In the genomic region with DNA sequence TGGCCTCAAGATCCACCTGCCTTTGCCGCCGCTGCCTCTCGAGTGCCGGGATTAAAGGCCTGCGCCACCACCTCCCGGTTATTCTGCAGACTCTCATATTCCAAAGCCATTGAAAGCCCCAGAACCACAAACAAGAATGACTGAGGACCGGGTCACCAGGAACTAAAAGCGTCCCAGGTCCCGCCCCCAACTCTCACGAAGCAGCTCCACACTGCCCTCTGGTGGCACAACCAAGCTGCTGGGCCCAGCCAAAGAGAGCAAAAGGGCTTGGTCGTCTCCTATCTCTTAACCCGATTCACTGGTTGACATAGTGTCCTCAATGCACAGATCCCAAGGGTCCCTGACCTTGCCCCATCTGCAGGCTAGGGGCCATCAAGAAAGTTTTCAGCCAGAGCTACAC, we compare ENCODE assay signal across 9 mouse cellular contexts. TPM values are rescaled to one million over a fixed set of nuclear protein-coding genes. Genes with fewer than 3 reads are reported as not detected.
DNase-seq lines count a peak whose midpoint lies in the region; ATAC-seq and TF ChIP-seq lines count a peak whose summit lies in the region.
"Had no signal": no experiment of that assay in that cellular context is flagged by ENCODE, and none has a peak within 500 bp of the region (broad histone marks: within the 10 kb centered on the region; RNA-seq: fewer than 3 reads in every experiment).

No protein-coding gene starts in this region.

- peak overlapping the region; percentile 33 to 53 for H3K4me3 ChIP-seq in ES-E14 (ENCODE audit: insufficient read depth in 1 of 2, low read depth in 1 of 2, low read length in 2 of 2, poor library complexity in 1 of 2, severe bottlenecking in 1 of 2)
- peak overlapping the region; percentile 32 for H3K4me3 ChIP-seq in forebrain, embryonic 16.5 days (replicated peaks; ENCODE audit: low read length)
- peak overlapping the region; percentile 54 for H3K4me3 ChIP-seq in layer of hippocampus, adult 2 months
- H3K4me3 ChIP-seq in lung, embryonic 14.5 days (ENCODE audit: low read depth, low read length): peak overlapping the region; percentile 23
- peak overlapping the region; percentile 29 for H3K4me3 ChIP-seq in neural tube, embryonic 15.5 days (replicated peaks)

- WGBS in forebrain, embryonic 16.5 days: 2% methylated on average over 12 of the region's 12 CpGs
- WGBS in lung, embryonic 14.5 days: under 1% methylated on average over 12 of the region's 12 CpGs
- WGBS in neural tube, embryonic 15.5 days: under 1% methylated on average over 12 of the region's 12 CpGs

- H3K9me3 ChIP-seq in ES-E14 (ENCODE audit: control insufficient read depth, insufficient read depth, low read depth, low read length): no peaks in the 10 kb centered on the region
- H3K9me3 ChIP-seq in forebrain, embryonic 16.5 days (ENCODE audit: control insufficient read depth, low read length): no peaks in the 10 kb centered on the region
- no peaks in the 10 kb centered on the region for H3K9me3 ChIP-seq in lung, embryonic 14.5 days (ENCODE audit: low read depth, low read length)
- no peaks in the 10 kb centered on the region for H3K9me3 ChIP-seq in neural tube, embryonic 15.5 days (replicated peaks)

- in situ Hi-C loops in ES-E14 (cut with MboI; ENCODE audit: low sequenced_read_pairs in 2 of 2, unreplicated experiment in 2 of 2): no loop called here

- peak overlapping the region; percentile 59 for H3K4me2 ChIP-seq in forebrain, embryonic 16.5 days (ENCODE audit: low read length)
- peak overlapping the region; percentile 62 for H3K4me2 ChIP-seq in lung, embryonic 14.5 days
- H3K4me2 ChIP-seq in neural tube, embryonic 15.5 days: peak overlapping the region; percentile 60

- no peak for ATAC-seq in forebrain, embryonic 16.5 days
- peak; percentile 78 to 83 for ATAC-seq in hematopoietic stem cell, adult 5-6 weeks (replicated peaks in 1 of 2; ENCODE audit: insufficient read depth in 1 of 2, low FRiP score in 2 of 2, low TSS enrichment in 1 of 2, low read depth in 1 of 2, poor library complexity in 2 of 2, severe bottlenecking in 2 of 2)
- ATAC-seq in lung, embryonic 14.5 days (ENCODE audit: insufficient read depth): peak; percentile 31; the same call in 1 of the 2 replicates
- ATAC-seq in neural tube, embryonic 15.5 days (ENCODE audit: low FRiP score): no peak

- H3K9ac ChIP-seq in ES-E14 (ENCODE audit: insufficient read depth, low read depth, low read length, poor library complexity, severe bottlenecking): no peak overlapping the region
- H3K9ac ChIP-seq in forebrain, embryonic 16.5 days (replicated peaks; ENCODE audit: low read depth, low read length): peak overlapping the region; percentile 5; the same call in 1 of the 2 replicates
- no peak overlapping the region for H3K9ac ChIP-seq in lung, embryonic 14.5 days
- peak overlapping the region; percentile 26; the same call in 1 of the 2 replicates for H3K9ac ChIP-seq in neural tube, embryonic 15.5 days (replicated peaks)

- peak; percentile 98 for TF ChIP-seq CTCF in layer of hippocampus, adult 2 months (conservative IDR thresholded peaks at IDR 0.05)
- TF ChIP-seq CTCF in lung, embryonic 14.5 days (IDR thresholded peaks at IDR 0.05; ENCODE audit: low read depth): peak; percentile 94

- peaks cover 3 to 21% of the 10 kb centered on the region in 2 experiments; a peak in 1 of 4 replicates for H3K4me1 ChIP-seq in ES-E14 (ENCODE audit: control insufficient read depth in 2 of 2, insufficient read depth in 2 of 2, low read length in 2 of 2, poor library complexity in 1 of 2)
- peaks cover 27% of the 10 kb centered on the region for H3K4me1 ChIP-seq in forebrain, embryonic 16.5 days (replicated peaks; ENCODE audit: control insufficient read depth, insufficient read depth, low read length)
- H3K4me1 ChIP-seq in lung, embryonic 14.5 days (ENCODE audit: insufficient read depth): peaks cover 10% of the 10 kb centered on the region
- peaks cover 41% of the 10 kb centered on the region for H3K4me1 ChIP-seq in neural tube, embryonic 15.5 days

- H3K36me3 ChIP-seq in ES-E14 (ENCODE audit: control insufficient read depth, insufficient read depth, low read length, poor library complexity, severe bottlenecking): no peaks in the 10 kb centered on the region
- no peaks in the 10 kb centered on the region for H3K36me3 ChIP-seq in forebrain, embryonic 16.5 days (ENCODE audit: control insufficient read depth, insufficient read depth)
- H3K36me3 ChIP-seq in lung, embryonic 14.5 days (ENCODE audit: insufficient read depth): no peaks in the 10 kb centered on the region
- no peaks in the 10 kb centered on the region for H3K36me3 ChIP-seq in neural tube, embryonic 15.5 days

- H3K27ac ChIP-seq in ES-E14 (ENCODE audit: insufficient read depth, low read depth, low read length, poor library complexity, severe bottlenecking): no peak overlapping the region
- no peak overlapping the region for H3K27ac ChIP-seq in forebrain, embryonic 16.5 days (ENCODE audit: low read length)
- no peak overlapping the region for H3K27ac ChIP-seq in layer of hippocampus, adult 2 months
- H3K27ac ChIP-seq in lung, embryonic 14.5 days (ENCODE audit: low read depth): no peak overlapping the region
- H3K27ac ChIP-seq in neural tube, embryonic 15.5 days (replicated peaks): no peak overlapping the region

- peak; percentile 89 for DNase-seq in ES-E14 (ENCODE audit: low read depth, low spot score)
- peak; percentile 87 to 91 for DNase-seq in cerebellum, adult 18-20 months
- DNase-seq in layer of hippocampus, adult 2 months (ENCODE audit: low spot score in 2 of 2): peak; percentile 73 to 89
- peak; percentile 94 for DNase-seq in lung, embryonic 14.5 days
- DNase-seq in testis, postnatal 10 days (ENCODE audit: low spot score): peak; percentile 96

- H3K27me3 ChIP-seq in forebrain, embryonic 16.5 days (replicated peaks; ENCODE audit: control insufficient read depth, insufficient read depth, low read length): peaks cover 32% of the 10 kb centered on the region
- peaks cover 49% of the 10 kb centered on the region for H3K27me3 ChIP-seq in lung, embryonic 14.5 days (ENCODE audit: insufficient read depth, low read length)
- H3K27me3 ChIP-seq in neural tube, embryonic 15.5 days (replicated peaks): peaks cover 47% of the 10 kb centered on the region

TF ChIP-seq in ES-E14, 5 proteins besides CTCF, POLR2A, EP300 and RAD21:
- TF ChIP-seq ZC3H11A (IDR thresholded peaks at IDR 0.05; ENCODE audit: borderline replicate concordance, low read depth, low read length) (no peak), HCFC1 (IDR thresholded peaks at IDR 0.05; ENCODE audit: borderline replicate concordance, insufficient read depth, low read length) (no peak), ZNF384 (IDR thresholded peaks at IDR 0.05; ENCODE audit: low read depth, low read length) (no peak), CHD2 (IDR thresholded peaks at IDR 0.05; ENCODE audit: low read depth, low read length) (no peak), MAFK (IDR thresholded peaks at IDR 0.05; ENCODE audit: insufficient read depth, low read depth, low read length) (no peak)
TF ChIP-seq in ES-E14: peak in this region for 0.

RNA-seq across cellular contexts. Expression of gene Trnp1, which starts 3.9 kb away (rescaled TPM):
- total RNA-seq in ES-E14 (2012; rRNA removed): 0.90 and 0.94 TPM in 2 replicates
- polyA plus RNA-seq in forebrain, embryonic 16.5 days (2015; fragmentation: Nextera tagmentation; extraction: Ambion mirVana): 6.5 and 9.2 TPM in 2 replicates
- not detected in 2 replicates for total RNA-seq in hematopoietic stem cell, adult 5-6 weeks (2017)
- 100 to 1,000 TPM; 154 to 165 TPM for total RNA-seq in layer of hippocampus, adult 2 months (2021)
- 1.1 and 1.3 TPM in 2 replicates for polyA plus RNA-seq in lung, embryonic 14.5 days (2014; fragmentation: Nextera tagmentation; extraction: Ambion mirVana)
- polyA plus RNA-seq in neural tube, embryonic 15.5 days (2015; fragmentation: Nextera tagmentation; extraction: Ambion mirVana): 10.6 and 14.3 TPM in 2 replicates

RNA-seq across cellular contexts. Expression of gene Tent5b, which starts 14.5 kb away (rescaled TPM):
- total RNA-seq in ES-E14 (2012; rRNA removed): 7.5 and 8.5 TPM in 2 replicates
- polyA plus RNA-seq in forebrain, embryonic 16.5 days (2015; fragmentation: Nextera tagmentation; extraction: Ambion mirVana): 0.09 and 0.14 TPM in 2 replicates
- not detected in 2 replicates for total RNA-seq in hematopoietic stem cell, adult 5-6 weeks (2017)
- not detected for total RNA-seq in layer of hippocampus, adult 2 months (2021)
- 0.41 and 0.42 TPM in 2 replicates for polyA plus RNA-seq in lung, embryonic 14.5 days (2014; fragmentation: Nextera tagmentation; extraction: Ambion mirVana)
- 0.26 and 0.57 TPM in 2 replicates for polyA plus RNA-seq in neural tube, embryonic 15.5 days (2015; fragmentation: Nextera tagmentation; extraction: Ambion mirVana)

RNA-seq across cellular contexts. Expression of gene Kdf1, which starts 24.3 kb away (rescaled TPM):
- total RNA-seq in ES-E14 (2012; rRNA removed): 3.4 and 4.1 TPM in 2 replicates
- 0.35 and 0.44 TPM in 2 replicates for polyA plus RNA-seq in forebrain, embryonic 16.5 days (2015; fragmentation: Nextera tagmentation; extraction: Ambion mirVana)
- total RNA-seq in hematopoietic stem cell, adult 5-6 weeks (2017): not detected in 2 replicates
- total RNA-seq in layer of hippocampus, adult 2 months (2021): under 1 TPM in 1 of 2 experiments, not detected in 1; 0.34 TPM
- polyA plus RNA-seq in lung, embryonic 14.5 days (2014; fragmentation: Nextera tagmentation; extraction: Ambion mirVana): 28.0 and 31.5 TPM in 2 replicates
- polyA plus RNA-seq in neural tube, embryonic 15.5 days (2015; fragmentation: Nextera tagmentation; extraction: Ambion mirVana): 0.27 and 7.0 TPM in 2 replicates

RNA-seq across cellular contexts. Expression of gene Nudc, which starts 51.4 kb away (rescaled TPM):
- 340 and 358 TPM in 2 replicates for total RNA-seq in ES-E14 (2012; rRNA removed)
- 256 and 259 TPM in 2 replicates for polyA plus RNA-seq in forebrain, embryonic 16.5 days (2015; fragmentation: Nextera tagmentation; extraction: Ambion mirVana)
- 194 and 277 TPM in 2 replicates for total RNA-seq in hematopoietic stem cell, adult 5-6 weeks (2017)
- 100 to 1,000 TPM; 123 to 128 TPM for total RNA-seq in layer of hippocampus, adult 2 months (2021)
- polyA plus RNA-seq in lung, embryonic 14.5 days (2014; fragmentation: Nextera tagmentation; extraction: Ambion mirVana): 248 and 258 TPM in 2 replicates
- 269 and 290 TPM in 2 replicates for polyA plus RNA-seq in neural tube, embryonic 15.5 days (2015; fragmentation: Nextera tagmentation; extraction: Ambion mirVana)

RNA-seq across cellular contexts. Expression of gene Nr0b2, which starts 58.7 kb away (rescaled TPM):
- 0.31 and 0.32 TPM in 2 replicates for total RNA-seq in ES-E14 (2012; rRNA removed)
- not detected in 2 replicates for polyA plus RNA-seq in forebrain, embryonic 16.5 days (2015; fragmentation: Nextera tagmentation; extraction: Ambion mirVana)
- total RNA-seq in hematopoietic stem cell, adult 5-6 weeks (2017): not detected in 2 replicates
- total RNA-seq in layer of hippocampus, adult 2 months (2021): not detected
- polyA plus RNA-seq in lung, embryonic 14.5 days (2014; fragmentation: Nextera tagmentation; extraction: Ambion mirVana): 0.39 TPM in 1 of 2 replicates, not detected in the other
- polyA plus RNA-seq in neural tube, embryonic 15.5 days (2015; fragmentation: Nextera tagmentation; extraction: Ambion mirVana): 0.13 and 0.47 TPM in 2 replicates
- polyA plus RNA-seq: gonadal fat pad, adult 2 months had no signal

Comparison
In these comparisons a context has a peak if more than half of its experiments do, and no peak if none do; other contexts are left out.
1. H3K9ac ChIP-seq: peak in forebrain, embryonic 16.5 days (single experiment) and neural tube, embryonic 15.5 days (single experiment); none in ES-E14 (single experiment) and lung, embryonic 14.5 days (single experiment).
2. ATAC-seq: peak in hematopoietic stem cell, adult 5-6 weeks (2 of 2) and lung, embryonic 14.5 days (single experiment); none in forebrain, embryonic 16.5 days (single experiment) and neural tube, embryonic 15.5 days (single experiment).
3. RNA of gene Trnp1, which starts 3.9 kb away (total RNA-seq): 154 to 165 TPM in layer of hippocampus, adult 2 months; 0.90 to 0.94 TPM in ES-E14 and not detected in hematopoietic stem cell, adult 5-6 weeks; every median in the first group is over 10 times any median in the second.
4. Peak in every context shown above with its lines, with median percentiles within 50 percentile points of each other: DNase-seq, H3K4me3 ChIP-seq and H3K4me2 ChIP-seq.